Mouse (Mus musculus) intestine, postnatal 0 days (tissue): Measurements from ENCODE around the gene Rsad2. TPM values are rescaled to one million over a fixed set of nuclear protein-coding genes. Genes with fewer than 3 reads are reported as not detected.
"Not testable (repeated sequence)": the region's sequence is repeated elsewhere in the genome, so short reads cannot be mapped to it uniquely, and the experiment has no call there.

Experiments used
- ATAC-seq: fragments of 200-750 bp; cut with Nextera tagmentation; 2 replicates; pipeline ENCODE4 v1.8.0; 2017; ENCODE audit warnings: mild to moderate bottlenecking, moderate TSS enrichment, moderate library complexity
- H3K27ac ChIP-seq: fragments of 300-500 bp; sonication (generic); 2 replicates; pipeline ENCODE4 v1.5.1; 2014; ENCODE audit warnings: mild to moderate bottlenecking, low read depth, low read length, moderate library complexity
- H3K27me3 ChIP-seq: fragments of 300-500 bp; sonication (generic); replicated peaks from 2 replicates; pipeline ENCODE4 v1.6.1; 2014; ENCODE audit warnings: low read length, mixed read lengths; ENCODE audit not compliant: control insufficient read depth, insufficient read depth
- H3K36me3 ChIP-seq: fragments of 300-500 bp; sonication (generic); 2 replicates; pipeline ENCODE4 v1.6.1; 2014; ENCODE audit warnings: mild to moderate bottlenecking, moderate library complexity; ENCODE audit not compliant: control insufficient read depth, insufficient read depth
- H3K4me1 ChIP-seq: fragments of 300-500 bp; sonication (generic); replicated peaks from 2 replicates; pipeline ENCODE4 v1.6.1; 2014; ENCODE audit warnings: antibody characterized with exemption, low read length, mixed read lengths; ENCODE audit not compliant: control insufficient read depth, insufficient read depth
- H3K4me2 ChIP-seq: fragments of 300-500 bp; sonication (generic); replicated peaks from 2 replicates; pipeline ENCODE4 v1.6.1; 2014; ENCODE audit warnings: low read depth, mild to moderate bottlenecking, moderate library complexity
- H3K4me3 ChIP-seq: fragments of 300-500 bp; sonication (generic); 2 replicates; pipeline ENCODE4 v1.5.1; 2014; ENCODE audit warnings: low read depth, low read length
- H3K9ac ChIP-seq: fragments of 300-500 bp; sonication (generic); 2 replicates; pipeline ENCODE4 v1.6.1; 2014; ENCODE audit warnings: mild to moderate bottlenecking, low read depth, low read length
- H3K9me3 ChIP-seq: fragments of 300-500 bp; sonication (generic); 2 replicates; pipeline ENCODE4 v1.6.1; 2016; ENCODE audit warnings: mixed run types; ENCODE audit not compliant: control insufficient read depth
- CTCF ChIP-seq: sonication (generic); IDR thresholded peaks from 2 replicates; pipeline ENCODE4 v1.5.1; 2016; ENCODE audit warnings: low read depth, mild to moderate bottlenecking, control low read depth, antibody characterized with exemption, moderate library complexity
- whole genome bisulfite sequencing: fragments of 180-500 bp; shearing (Covaris S2); extraction: QIAGEN DNeasy Blood & Tissue Kit; methylation state at CpG from one replicate; pipeline ENCODE4 v1.1.7; 2014; 5-methylcytosine and 5-hydroxymethylcytosine counted together
- polyA plus RNA-seq: library from polyadenylated mRNA; unstranded; fragments of >200 nt; fragmentation: Nextera tagmentation; extraction: Ambion mirVana; gene quantifications from 2 replicates; pipeline ENCODE4 v1.2.1, GENCODE M21; 2015

Gene Rsad2
- polyA plus RNA-seq, 1 experiment from 2014 or later, result 13.1 TPM

DNA sequence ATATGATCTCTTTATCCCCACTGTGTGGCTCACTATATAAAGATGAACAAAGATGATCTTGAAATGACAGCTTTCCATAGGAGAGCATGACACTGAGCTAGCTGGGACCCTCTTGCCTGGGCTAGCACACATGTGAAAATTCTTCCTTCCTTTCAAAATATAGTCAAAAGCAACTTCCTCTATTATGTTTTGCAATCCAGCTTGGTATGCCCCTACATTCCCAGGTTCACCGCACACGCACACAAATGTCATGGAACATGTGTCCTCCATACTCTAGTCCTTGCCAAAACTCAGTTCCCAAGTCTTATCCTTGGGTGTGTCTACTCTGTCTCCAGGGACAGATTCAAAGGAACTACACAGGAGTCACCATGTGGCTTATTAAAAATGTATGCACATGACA, 6.8 kb downstream of the Rsad2 start:
- Histone ChIP-seq H3K27ac (no peak overlapping the region), H3K4me1 (no peaks in the 10 kb centered on the region), H3K9me3 (no peaks in the 10 kb centered on the region), H3K9ac (no peak overlapping the region), H3K4me2 (no peak overlapping the region), H3K4me3 (no peak overlapping the region), H3K36me3 (no peaks in the 10 kb centered on the region), H3K27me3 (no peaks in the 10 kb centered on the region)
- TF ChIP-seq CTCF, result no peak
- 99% methylated on average over 2 of the region's 2 CpGs for WGBS
- no peak for ATAC-seq

DNA sequence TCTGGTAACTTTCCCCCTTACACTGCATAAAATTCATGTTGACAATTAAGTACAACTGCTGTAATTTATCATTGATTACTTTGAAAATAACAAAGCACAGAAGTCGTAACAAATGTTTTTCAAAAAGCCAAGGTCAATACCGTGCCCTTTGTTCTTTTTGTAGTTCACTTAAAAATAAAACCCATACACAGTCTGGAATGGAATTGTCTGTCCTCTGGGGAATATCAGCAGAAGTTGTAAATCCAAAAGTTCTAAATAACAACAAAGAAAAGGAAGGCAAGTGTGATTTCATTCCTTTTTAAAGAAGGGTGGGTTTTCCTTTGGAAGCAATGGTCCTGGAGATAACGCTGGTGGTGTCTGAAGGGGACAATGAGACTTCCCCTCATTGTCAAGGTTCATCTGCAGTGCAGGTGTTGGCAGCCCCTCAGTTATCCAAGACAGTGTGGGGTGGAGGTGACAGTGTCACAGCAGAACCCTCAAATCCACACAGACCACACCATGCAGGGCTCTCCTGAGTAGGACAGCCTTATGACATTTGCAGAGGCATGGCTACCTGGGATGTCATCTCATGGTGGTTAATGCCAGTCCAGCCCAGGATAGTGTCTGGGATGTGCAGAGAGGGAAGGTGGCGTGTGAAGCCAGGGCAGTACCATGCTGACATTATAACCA, 9.7 kb downstream of the Rsad2 start:
- no peak overlapping the region for H3K4me3 ChIP-seq
- no peaks in the 10 kb centered on the region for H3K9me3 ChIP-seq
- 81% methylated on average over 4 of the region's 4 CpGs for WGBS
- H3K27me3 ChIP-seq, result no peaks in the 10 kb centered on the region
- H3K9ac ChIP-seq, result no peak overlapping the region
- H3K4me1 ChIP-seq, result no peaks in the 10 kb centered on the region
- no peak for TF ChIP-seq CTCF
- no peak overlapping the region for H3K4me2 ChIP-seq
- H3K27ac ChIP-seq, result no peak overlapping the region
- H3K36me3 ChIP-seq, result no peaks in the 10 kb centered on the region
- no peak for ATAC-seq

DNA sequence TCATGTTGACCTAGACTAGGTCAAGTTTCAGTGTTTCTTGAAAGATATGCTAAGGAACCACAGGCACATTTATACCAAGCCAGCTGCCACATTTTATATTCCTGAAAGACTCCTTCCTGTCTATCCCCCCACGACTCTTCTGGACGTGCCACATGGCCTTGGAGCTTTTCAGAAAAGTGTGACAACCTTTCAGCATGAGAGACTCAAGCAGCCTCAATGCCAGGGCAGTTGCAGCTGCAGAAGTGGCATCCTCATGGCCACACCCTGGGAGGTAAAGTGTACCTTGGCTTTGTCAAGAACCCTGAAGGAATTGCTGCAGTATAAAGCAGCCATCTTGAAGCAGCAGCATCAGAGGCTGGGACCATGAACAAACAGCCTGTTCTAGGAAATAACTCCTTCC, 11.7 kb downstream of the Rsad2 start:
- Histone ChIP-seq H3K27ac (no peak overlapping the region), H3K4me2 (no peak overlapping the region), H3K27me3 (no peaks in the 10 kb centered on the region), H3K9me3 (no peaks in the 10 kb centered on the region), H3K4me3 (no peak overlapping the region), H3K36me3 (no peaks in the 10 kb centered on the region), H3K9ac (no peak overlapping the region), H3K4me1 (no peaks in the 10 kb centered on the region)
- no peak for TF ChIP-seq CTCF
- ATAC-seq, result no peak
- 77% methylated on average over 2 of the region's 2 CpGs for WGBS

DNA sequence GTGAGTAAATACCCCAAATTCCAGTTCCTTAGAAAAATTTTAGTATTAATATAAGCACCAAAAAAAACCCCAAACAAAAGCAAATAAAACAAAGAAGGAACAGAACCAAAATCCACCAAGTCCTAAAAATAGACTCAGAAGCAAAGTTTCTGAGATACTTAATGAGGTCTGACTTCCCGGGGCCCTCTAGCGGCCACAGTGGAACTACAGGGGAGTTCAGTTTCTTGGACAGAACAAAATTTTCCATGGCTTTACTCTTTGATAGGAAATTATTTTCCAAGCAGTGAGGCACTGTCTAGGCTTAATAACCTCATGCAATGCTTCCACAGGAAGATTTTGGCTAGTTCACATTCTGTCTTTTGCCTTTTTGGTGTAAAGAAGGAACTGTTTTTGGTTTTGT, 12.2 kb downstream of the Rsad2 start:
- WGBS, result 0% methylated on average over 2 of the region's 2 CpGs
- no peaks in the 10 kb centered on the region for H3K27me3 ChIP-seq

DNA sequence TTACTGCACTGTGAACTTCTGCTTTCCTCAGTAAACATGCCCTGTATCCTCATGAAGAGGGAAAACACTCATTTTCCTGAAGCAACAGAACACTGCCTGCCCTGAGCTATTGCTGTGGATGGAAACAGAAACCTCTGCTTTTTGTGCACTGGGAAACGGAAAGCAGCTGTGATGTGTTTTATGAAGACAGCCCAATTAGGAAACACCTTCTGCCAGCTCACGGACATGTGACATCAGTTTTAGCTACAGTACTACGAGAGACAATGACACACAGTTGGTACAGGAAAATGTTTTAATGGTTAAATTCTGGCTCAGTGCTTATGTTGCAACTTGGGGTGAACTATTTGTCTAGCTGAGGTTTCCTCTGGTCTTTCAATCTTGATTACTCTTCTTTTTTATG, 16.9 kb downstream of the Rsad2 start:
- H3K27ac ChIP-seq, result no peak overlapping the region
- H3K4me2 ChIP-seq, result no peak overlapping the region
- ATAC-seq, result no peak
- H3K36me3 ChIP-seq, result no peaks in the 10 kb centered on the region
- TF ChIP-seq CTCF, result no peak
- no peak overlapping the region for H3K9ac ChIP-seq
- H3K4me3 ChIP-seq, result no peak overlapping the region
- no peaks in the 10 kb centered on the region for H3K4me1 ChIP-seq
- H3K27me3 ChIP-seq, result no peaks in the 10 kb centered on the region
- WGBS, result 52% methylated on average over 3 of the region's 3 CpGs
- H3K9me3 ChIP-seq, result no peaks in the 10 kb centered on the region

More for the DNA sequence above, 12.2 kb downstream of the Rsad2 start:
- Histone ChIP-seq H3K4me2 (no peak overlapping the region), H3K27ac (no peak overlapping the region), H3K4me3 (no peak overlapping the region), H3K36me3 (no peaks in the 10 kb centered on the region), H3K9ac (no peak overlapping the region), H3K9me3 (no peaks in the 10 kb centered on the region), H3K4me1 (no peaks in the 10 kb centered on the region)
- TF ChIP-seq CTCF, result peak; percentile 81
- ATAC-seq, result no peak

- Histone ChIP-seq H3K27me3 (no peaks in the 10 kb centered on the region), H3K4me1 (no peaks in the 10 kb centered on the region), H3K27ac (no peak overlapping the region), H3K4me2 (no peak overlapping the region), H3K4me3 (no peak overlapping the region), H3K9ac (no peak overlapping the region), H3K9me3 (no peaks in the 10 kb centered on the region), H3K36me3 (no peaks in the 10 kb centered on the region)
- no peak for TF ChIP-seq CTCF
- 44% methylated on average over 3 of the region's 3 CpGs for WGBS
- ATAC-seq, result no peak
Measured at GRCm38 (mm10) chr12:26437950-26438349, 18.3 kb downstream of the Rsad2 start.

DNA sequence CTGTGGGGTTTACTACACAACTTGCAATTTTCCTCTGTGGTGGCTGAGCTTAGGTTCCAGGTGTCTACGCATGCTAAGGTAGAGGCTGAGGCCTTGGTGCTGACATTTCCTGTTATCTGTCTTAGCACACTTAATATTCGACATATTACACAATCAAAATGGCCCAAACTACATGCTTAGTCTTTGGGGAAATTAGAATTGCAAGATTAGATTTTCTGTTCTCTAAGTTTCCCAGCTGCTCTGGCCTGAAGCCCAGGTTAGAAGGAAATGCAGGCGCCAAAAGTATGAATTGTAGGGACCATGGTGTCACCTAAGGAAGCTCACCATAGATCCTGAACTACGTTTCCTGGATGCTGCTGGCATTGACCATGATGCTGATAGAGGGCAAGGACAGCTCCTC, 19.9 kb downstream of the Rsad2 start:
- no peaks in the 10 kb centered on the region for H3K4me1 ChIP-seq
- no peak for ATAC-seq
- no peak overlapping the region for H3K27ac ChIP-seq
- TF ChIP-seq CTCF, result no peak
- no peak overlapping the region for H3K4me2 ChIP-seq
- H3K4me3 ChIP-seq, result no peak overlapping the region
- H3K9ac ChIP-seq, result no peak overlapping the region
- no peaks in the 10 kb centered on the region for H3K9me3 ChIP-seq
- WGBS, result 73% methylated on average over 4 of the region's 4 CpGs
- H3K36me3 ChIP-seq, result no peaks in the 10 kb centered on the region
- H3K27me3 ChIP-seq, result no peaks in the 10 kb centered on the region

GRCm38 (mm10) chr12:26428771-26429170, 27.5 kb downstream of the Rsad2 start:
- H3K4me1 ChIP-seq, ATAC-seq, H3K27ac ChIP-seq, H3K9ac ChIP-seq, H3K36me3 ChIP-seq, H3K9me3 ChIP-seq, H3K4me3 ChIP-seq, H3K27me3 ChIP-seq, H3K4me2 ChIP-seq: not testable (repeated sequence)
- WGBS, result 93% methylated on average over 2 of the region's 2 CpGs
